Comparison of ENCODE assay signal across 20 mouse cellular contexts in genomic region chr2:134675465-134675864, GRCm38 (mm10). TPM values are rescaled to one million over a fixed set of nuclear protein-coding genes. Genes with fewer than 3 reads are reported as not detected.
DNase-seq lines count a peak whose midpoint lies in the region; ATAC-seq lines count a peak whose summit lies in the region.
"Had no signal": no experiment of that assay in that cellular context is flagged by ENCODE, and none has a peak within 500 bp of the region (broad histone marks: within the 10 kb centered on the region; RNA-seq: fewer than 3 reads in every experiment).

No protein-coding gene starts in this region.

- no peak for DNase-seq in adrenal gland, adult 18-20 months (ENCODE audit: low spot score in 2 of 2)
- DNase-seq in cerebellum, postnatal 36 days = no peak
- DNase-seq in retina, embryonic 14.5 days (ENCODE audit: low spot score) = no peak
- DNase-seq: adrenal gland, adult 2 months; adrenal gland, postnatal 10 days; adrenal gland, postnatal 25 days; B cell, adult 2 months; cerebellum, adult 11 months; cerebellum, adult 18-20 months; cerebellum, adult 8-10 months; cerebellum, adult 9-11 months; cerebellum, postnatal 14 days; embryo, embryonic 11 days had no signal

- peak; percentile 69 for ATAC-seq in common myeloid progenitor, adult 5-6 weeks (replicated peaks; ENCODE audit: low read depth, poor library complexity, severe bottlenecking)
- peak; percentile 52; the same call in 1 of the 2 replicates for ATAC-seq in megakaryocyte, adult 5-6 weeks (ENCODE audit: poor library complexity, severe bottlenecking)
- ATAC-seq: activated CD4-positive, CD25-positive, alpha-beta regulatory T cell, adult 4 months; CD4-positive, CD25-positive, alpha-beta regulatory T cell, adult 4 months; forebrain, embryonic 14.5 days; forebrain, embryonic 16.5 days; Patski had no signal

RNA-seq across cellular contexts. Expression of gene Tmx4, which starts 31.5 kb away (rescaled TPM):
- total RNA-seq in common myeloid progenitor, adult 5-6 weeks (2017) = 53.4 and 57.9 TPM in 2 replicates
- 34.7 and 41.9 TPM in 2 replicates for total RNA-seq in megakaryocyte, adult 5-6 weeks (2015)
- 50.3 and 56.3 TPM in 2 replicates for total RNA-seq in megakaryocyte, adult 5-6 weeks (2017)
- total RNA-seq in adrenal gland, adult 18-20 months (2021) = 10 to 100 TPM; 40.4 to 44.3 TPM
